Mouse (Mus musculus): ENCODE measurements around the gene Crtc1.

- TF ChIP-seq CTCF (conservative IDR thresholded peaks at IDR 0.05; ENCODE audit: insufficient read depth, insufficient read length, low read depth, low read length) (no peak), POLR2A (IDR thresholded peaks at IDR 0.05; ENCODE audit: low read depth, low read length) (no peak)
These were observed 23.1 kb upstream of the Crtc1 start for GRCm38 (mm10) chr8:70462516-70462813.

Data from kidney, adult 2 months (tissue).